Mouse (Mus musculus): ENCODE results near the gene Fbxl17. TPM values are rescaled to one million over a fixed set of nuclear protein-coding genes. Genes with fewer than 3 reads are reported as not detected.
A peak's percentile ranks its signal among the peaks of the same experiment; 100 is the strongest.

The Fbxl17 gene
- polyA plus RNA-seq, 1 experiment from 2014 or later: 10.7 TPM

DNA sequence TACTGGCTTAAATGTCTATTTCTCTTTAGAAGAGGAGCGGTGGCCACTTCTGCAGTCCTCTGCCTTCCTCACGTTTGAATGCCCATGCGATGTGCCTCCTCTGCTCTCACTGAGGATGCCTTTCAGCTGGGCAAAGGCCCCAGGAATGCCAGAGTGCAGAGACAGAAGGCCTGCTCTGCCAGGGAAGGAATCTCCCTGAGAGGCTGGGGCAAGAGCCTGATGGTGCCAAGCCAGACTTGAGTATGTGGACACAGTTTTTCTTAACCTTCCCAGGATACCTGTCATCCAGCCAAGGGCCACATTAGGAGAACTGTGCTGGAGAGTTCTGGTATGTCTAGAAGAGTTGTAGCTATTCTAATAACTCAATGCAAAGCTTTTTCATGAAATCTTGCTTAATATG is 380.1 kb downstream of the Fbxl17 start:
- peak; percentile 28 for DNase-seq (ENCODE audit: low spot score)
- no peak overlapping the region for H3K4me3 ChIP-seq (ENCODE audit: low read depth, low read length)

DNA sequence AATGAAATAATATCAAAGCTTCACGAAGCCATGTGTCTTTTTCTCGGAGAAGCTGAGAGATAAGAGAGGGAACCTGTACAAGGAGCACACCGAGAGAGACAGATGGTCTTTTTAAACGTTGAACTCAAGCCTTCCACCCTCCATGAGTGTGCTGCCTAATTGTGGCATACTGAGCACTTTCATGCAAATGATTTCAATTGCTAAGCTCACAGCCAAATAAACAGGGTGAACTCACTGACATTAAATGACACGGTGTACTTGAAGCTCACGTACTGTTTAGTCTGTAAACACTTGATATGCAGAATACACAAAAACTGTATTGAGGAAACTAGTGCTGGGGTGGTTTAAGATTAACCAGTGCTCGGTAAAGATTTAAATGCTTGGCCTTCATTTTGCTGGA is 380.7 kb downstream of the Fbxl17 start:
- DNase-seq (ENCODE audit: low spot score): no peak
- no peak overlapping the region for H3K27ac ChIP-seq (replicated peaks; ENCODE audit: low read depth, low read length)
- no peak overlapping the region for H3K4me3 ChIP-seq (ENCODE audit: low read depth, low read length)
- WGBS: 72% methylated on average over 7 of the region's 7 CpGs
- no peaks in the 10 kb centered on the region for H3K27me3 ChIP-seq (replicated peaks; ENCODE audit: control insufficient read depth, insufficient read depth, low read length)
- H3K9me3 ChIP-seq (ENCODE audit: control insufficient read depth, low read length): no peaks in the 10 kb centered on the region
- no peak for ATAC-seq (ENCODE audit: low read depth)
- no peak overlapping the region for H3K9ac ChIP-seq (ENCODE audit: low read depth, low read length)
- peaks cover 10% of the 10 kb centered on the region for H3K4me1 ChIP-seq (ENCODE audit: control insufficient read depth, insufficient read depth, low read length)
- no peak overlapping the region for H3K4me2 ChIP-seq (ENCODE audit: low read depth, low read length)
- no peaks in the 10 kb centered on the region for H3K36me3 ChIP-seq (ENCODE audit: control insufficient read depth, insufficient read depth, low read length)

More for the DNA sequence above, 380.1 kb downstream of the Fbxl17 start:
- 91% methylated on average over 3 of the region's 3 CpGs for WGBS
- Histone ChIP-seq H3K36me3 (ENCODE audit: control insufficient read depth, insufficient read depth, low read length) (no peaks in the 10 kb centered on the region), H3K4me2 (ENCODE audit: low read depth, low read length) (no peak overlapping the region), H3K4me1 (ENCODE audit: control insufficient read depth, insufficient read depth, low read length) (peaks cover 10% of the 10 kb centered on the region), H3K9ac (ENCODE audit: low read depth, low read length) (no peak overlapping the region), H3K27ac (replicated peaks; ENCODE audit: low read depth, low read length) (no peak overlapping the region), H3K27me3 (replicated peaks; ENCODE audit: control insufficient read depth, insufficient read depth, low read length) (no peaks in the 10 kb centered on the region), H3K9me3 (ENCODE audit: control insufficient read depth, low read length) (no peaks in the 10 kb centered on the region)
- no peak for ATAC-seq (ENCODE audit: low read depth)

DNA sequence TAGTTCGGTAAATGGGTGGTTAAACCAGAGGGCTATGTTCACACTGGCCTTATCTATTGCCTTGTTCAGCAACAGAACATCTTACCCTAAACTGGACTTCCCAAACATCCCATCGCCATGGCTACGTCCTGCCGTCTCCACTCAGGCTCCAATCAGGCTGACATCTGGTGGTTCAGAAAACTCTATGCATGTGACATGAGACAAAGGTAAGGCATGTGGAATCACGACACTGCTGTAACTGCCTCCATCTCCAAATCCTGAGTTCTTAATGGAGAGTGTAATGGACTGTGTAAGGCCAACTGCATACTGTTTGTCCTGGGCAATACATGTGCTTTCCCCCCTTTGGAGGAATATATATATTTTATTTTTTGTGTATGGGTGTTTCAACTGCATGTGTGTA is 382.7 kb downstream of the Fbxl17 start:
- Histone ChIP-seq H3K9me3 (ENCODE audit: control insufficient read depth, low read length) (no peaks in the 10 kb centered on the region), H3K4me2 (ENCODE audit: low read depth, low read length) (no peak overlapping the region), H3K36me3 (ENCODE audit: control insufficient read depth, insufficient read depth, low read length) (no peaks in the 10 kb centered on the region), H3K4me1 (ENCODE audit: control insufficient read depth, insufficient read depth, low read length) (peaks cover 10% of the 10 kb centered on the region), H3K4me3 (ENCODE audit: low read depth, low read length) (no peak overlapping the region), H3K27me3 (replicated peaks; ENCODE audit: control insufficient read depth, insufficient read depth, low read length) (no peaks in the 10 kb centered on the region), H3K27ac (replicated peaks; ENCODE audit: low read depth, low read length) (peak overlapping the region; percentile 58), H3K9ac (ENCODE audit: low read depth, low read length) (no peak overlapping the region)
- 72% methylated on average over 5 of the region's 5 CpGs for WGBS
- DNase-seq (ENCODE audit: low spot score) (no peak), ATAC-seq (ENCODE audit: low read depth) (no peak)

DNA sequence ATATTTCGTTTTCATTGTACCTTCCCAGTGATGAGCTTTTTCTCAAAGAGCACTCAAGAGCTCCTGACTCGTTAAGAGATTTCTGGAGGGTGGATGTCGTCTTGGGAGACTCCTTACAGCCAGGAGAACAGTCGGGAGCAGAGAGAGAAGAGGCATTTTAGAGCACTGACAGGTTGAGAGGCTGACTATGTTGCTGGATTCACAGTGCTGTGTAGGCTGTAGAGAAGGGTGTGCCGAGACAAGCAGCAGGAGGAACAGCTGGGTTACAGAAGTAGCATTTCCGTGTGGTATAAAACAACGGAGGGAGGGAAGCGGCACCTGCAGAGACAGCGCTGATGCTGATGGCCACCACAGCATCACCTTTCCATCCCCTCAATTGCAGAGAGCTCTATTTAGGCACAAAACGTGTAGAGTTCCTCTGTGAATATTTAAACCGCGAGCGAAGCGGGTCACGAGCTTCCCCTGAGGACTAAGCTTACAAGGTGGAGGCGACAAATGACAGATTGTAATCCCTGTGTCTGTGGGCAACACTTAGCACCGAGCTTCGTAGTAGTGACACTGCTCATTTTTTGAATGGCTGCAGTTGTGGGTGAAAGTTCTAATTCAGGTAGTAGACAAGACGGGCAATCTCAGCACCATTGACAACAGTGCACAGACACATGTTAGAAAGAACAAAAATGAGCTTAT is 385.3 kb downstream of the Fbxl17 start:
- ATAC-seq (ENCODE audit: low read depth) (no peak), DNase-seq (ENCODE audit: low spot score) (no peak)
- WGBS: 83% methylated on average over 19 of the region's 19 CpGs
- peaks cover 7% of the 10 kb centered on the region for H3K4me1 ChIP-seq (ENCODE audit: control insufficient read depth, insufficient read depth, low read length)
- H3K4me2 ChIP-seq (ENCODE audit: low read depth, low read length): no peak overlapping the region
- H3K9ac ChIP-seq (ENCODE audit: low read depth, low read length): no peak overlapping the region
- no peak overlapping the region for H3K27ac ChIP-seq (replicated peaks; ENCODE audit: low read depth, low read length)
- H3K27me3 ChIP-seq (replicated peaks; ENCODE audit: control insufficient read depth, insufficient read depth, low read length): no peaks in the 10 kb centered on the region
- no peaks in the 10 kb centered on the region for H3K36me3 ChIP-seq (ENCODE audit: control insufficient read depth, insufficient read depth, low read length)
- H3K9me3 ChIP-seq (ENCODE audit: control insufficient read depth, low read length): no peaks in the 10 kb centered on the region
- H3K4me3 ChIP-seq (ENCODE audit: low read depth, low read length): no peak overlapping the region

GRCm38 (mm10) chr17:63112826-63113225 is 387.0 kb downstream of the Fbxl17 start:
- Histone ChIP-seq H3K36me3 (ENCODE audit: control insufficient read depth, insufficient read depth, low read length) (no peaks in the 10 kb centered on the region), H3K9ac (ENCODE audit: low read depth, low read length) (no peak overlapping the region), H3K4me3 (ENCODE audit: low read depth, low read length) (no peak overlapping the region), H3K27ac (replicated peaks; ENCODE audit: low read depth, low read length) (no peak overlapping the region), H3K4me1 (ENCODE audit: control insufficient read depth, insufficient read depth, low read length) (peaks cover 7% of the 10 kb centered on the region), H3K9me3 (ENCODE audit: control insufficient read depth, low read length) (no peaks in the 10 kb centered on the region), H3K4me2 (ENCODE audit: low read depth, low read length) (no peak overlapping the region), H3K27me3 (replicated peaks; ENCODE audit: control insufficient read depth, insufficient read depth, low read length) (no peaks in the 10 kb centered on the region)
- ATAC-seq (ENCODE audit: low read depth) (no peak), DNase-seq (ENCODE audit: low spot score) (no peak)
- 75% methylated on average over 5 of the region's 5 CpGs for WGBS

- DNase-seq (ENCODE audit: low spot score) (no peak), ATAC-seq (ENCODE audit: low read depth) (no peak)
- H3K27ac ChIP-seq (replicated peaks; ENCODE audit: low read depth, low read length): no peak overlapping the region
- H3K9ac ChIP-seq (ENCODE audit: low read depth, low read length): no peak overlapping the region
- no peaks in the 10 kb centered on the region for H3K36me3 ChIP-seq (ENCODE audit: control insufficient read depth, insufficient read depth, low read length)
- 70% methylated on average over 6 of the region's 6 CpGs for WGBS
- no peaks in the 10 kb centered on the region; the same call in 1 of the 2 replicates for H3K4me1 ChIP-seq (ENCODE audit: control insufficient read depth, insufficient read depth, low read length)
- no peaks in the 10 kb centered on the region for H3K9me3 ChIP-seq (ENCODE audit: control insufficient read depth, low read length)
- no peak overlapping the region for H3K4me2 ChIP-seq (ENCODE audit: low read depth, low read length)
- no peak overlapping the region for H3K4me3 ChIP-seq (ENCODE audit: low read depth, low read length)
- no peaks in the 10 kb centered on the region for H3K27me3 ChIP-seq (replicated peaks; ENCODE audit: control insufficient read depth, insufficient read depth, low read length)
Measured at GRCm38 (mm10) chr17:63110994-63111393, 388.8 kb downstream of the Fbxl17 start.

DNA sequence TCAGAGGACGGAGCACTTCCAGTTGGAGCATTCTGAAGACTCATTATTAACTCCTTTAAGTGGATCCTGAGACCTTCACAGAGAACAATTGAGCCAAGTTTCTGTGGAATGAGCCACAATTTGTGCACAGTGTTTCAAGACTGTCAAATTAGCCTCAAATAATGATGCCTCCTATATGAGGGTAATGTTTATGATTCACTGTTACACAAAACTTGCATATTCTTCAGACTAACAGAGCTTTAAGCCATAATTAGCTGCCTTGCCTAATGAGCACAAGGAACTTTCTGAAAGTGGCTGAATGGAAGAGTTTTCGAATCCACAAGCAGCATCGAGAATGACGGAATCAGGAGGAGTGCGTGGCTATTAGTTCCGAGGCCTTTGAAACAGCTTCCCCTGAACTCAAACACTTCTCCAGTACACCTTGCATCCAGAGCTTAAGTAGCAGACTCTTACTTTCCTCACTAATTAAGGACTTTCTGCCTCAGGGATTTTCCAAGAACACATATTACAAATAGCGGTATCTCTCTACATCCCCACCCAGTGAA is 389.5 kb downstream of the Fbxl17 start:
- no peak overlapping the region for H3K4me3 ChIP-seq (ENCODE audit: low read depth, low read length)
- no peaks in the 10 kb centered on the region for H3K36me3 ChIP-seq (ENCODE audit: control insufficient read depth, insufficient read depth, low read length)
- no peak overlapping the region for H3K27ac ChIP-seq (replicated peaks; ENCODE audit: low read depth, low read length)
- no peaks in the 10 kb centered on the region for H3K4me1 ChIP-seq (ENCODE audit: control insufficient read depth, insufficient read depth, low read length)
- ATAC-seq (ENCODE audit: low read depth) (no peak), DNase-seq (ENCODE audit: low spot score) (no peak)
- no peak overlapping the region for H3K9ac ChIP-seq (ENCODE audit: low read depth, low read length)
- no peaks in the 10 kb centered on the region for H3K9me3 ChIP-seq (ENCODE audit: control insufficient read depth, low read length)
- H3K4me2 ChIP-seq (ENCODE audit: low read depth, low read length): no peak overlapping the region
- H3K27me3 ChIP-seq (replicated peaks; ENCODE audit: control insufficient read depth, insufficient read depth, low read length): no peaks in the 10 kb centered on the region
- WGBS: 84% methylated on average over 7 of the region's 7 CpGs

DNA sequence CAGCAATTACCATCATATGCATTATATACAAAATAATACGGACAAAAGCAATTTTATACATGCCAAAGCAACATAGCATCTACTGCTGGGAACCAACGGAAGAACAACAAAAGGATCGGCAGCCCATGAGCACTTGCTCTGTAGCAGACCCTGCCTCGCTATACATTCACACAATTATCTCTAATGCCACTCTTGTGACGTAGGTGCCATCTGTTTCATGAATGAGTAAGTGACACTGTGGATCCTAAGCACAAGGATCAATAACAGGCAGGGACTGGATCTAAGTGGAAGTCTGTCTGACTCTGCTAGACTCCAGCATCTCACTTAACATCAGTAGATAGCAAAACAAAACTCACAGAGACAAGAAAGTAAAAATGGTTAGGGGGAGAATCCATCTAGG is 391.8 kb downstream of the Fbxl17 start:
- 75% methylated on average over 5 of the region's 5 CpGs for WGBS
- Histone ChIP-seq H3K4me1 (ENCODE audit: control insufficient read depth, insufficient read depth, low read length) (no peaks in the 10 kb centered on the region), H3K27ac (replicated peaks; ENCODE audit: low read depth, low read length) (no peak overlapping the region), H3K4me2 (ENCODE audit: low read depth, low read length) (no peak overlapping the region), H3K36me3 (ENCODE audit: control insufficient read depth, insufficient read depth, low read length) (no peaks in the 10 kb centered on the region), H3K9ac (ENCODE audit: low read depth, low read length) (no peak overlapping the region), H3K27me3 (replicated peaks; ENCODE audit: control insufficient read depth, insufficient read depth, low read length) (no peaks in the 10 kb centered on the region), H3K4me3 (ENCODE audit: low read depth, low read length) (no peak overlapping the region), H3K9me3 (ENCODE audit: control insufficient read depth, low read length) (no peaks in the 10 kb centered on the region)
- DNase-seq (ENCODE audit: low spot score) (no peak), ATAC-seq (ENCODE audit: low read depth) (no peak)

DNA sequence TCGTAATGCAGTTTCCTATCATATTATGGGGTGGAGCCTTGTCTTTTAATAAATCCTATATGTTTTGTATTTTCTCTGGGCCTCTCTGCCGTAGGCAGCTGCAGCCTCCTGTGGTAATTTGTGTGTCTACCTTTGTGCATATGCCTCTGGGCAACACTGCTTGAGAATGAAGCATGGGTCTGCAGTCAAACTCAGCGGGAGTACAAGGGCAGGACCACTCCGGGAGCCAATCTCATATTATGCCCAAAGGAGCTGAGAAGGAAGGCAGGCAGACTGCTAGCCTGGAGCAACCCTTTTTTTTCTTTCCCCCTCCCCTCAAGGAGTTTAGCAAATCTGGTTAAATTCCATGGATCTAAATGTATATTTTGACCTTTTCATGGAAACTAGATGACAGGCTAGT is 392.3 kb downstream of the Fbxl17 start:
- ATAC-seq (ENCODE audit: low read depth): no peak
- Histone ChIP-seq H3K4me1 (ENCODE audit: control insufficient read depth, insufficient read depth, low read length) (no peaks in the 10 kb centered on the region), H3K9ac (ENCODE audit: low read depth, low read length) (no peak overlapping the region), H3K4me2 (ENCODE audit: low read depth, low read length) (no peak overlapping the region), H3K27ac (replicated peaks; ENCODE audit: low read depth, low read length) (no peak overlapping the region), H3K36me3 (ENCODE audit: control insufficient read depth, insufficient read depth, low read length) (no peaks in the 10 kb centered on the region), H3K9me3 (ENCODE audit: control insufficient read depth, low read length) (no peaks in the 10 kb centered on the region), H3K4me3 (ENCODE audit: low read depth, low read length) (no peak overlapping the region), H3K27me3 (replicated peaks; ENCODE audit: control insufficient read depth, insufficient read depth, low read length) (no peaks in the 10 kb centered on the region)
- DNase-seq (ENCODE audit: low spot score): no peak
- 51% methylated on average over 4 of the region's 4 CpGs for WGBS

Measured in embryonic facial prominence, embryonic 14.5 days (tissue).